Mouse (Mus musculus) thymus, adult 18-20 months (tissue): ENCODE results near the gene Homer3.

ENCODE experiments used
- DNase-seq, 2 experiments: peaks; one replicate each; pipeline ENCODE4 v3.0.0; 2022; ENCODE audit warnings: mixed read lengths in 2 of 2

Homer3 gene

GRCm38 (mm10) chr8:70285304-70285703 lies 2.7 kb downstream of the Homer3 start:
- DNase-seq, result no peak

GRCm38 (mm10) chr8:70286737-70287136 lies 4.1 kb downstream of the Homer3 start:
- DNase-seq, result no peak

- no peak for DNase-seq
These were observed 11.4 kb downstream of the Homer3 start for GRCm38 (mm10) chr8:70293988-70294405.

GRCm38 (mm10) chr8:70300881-70301280 lies 18.3 kb downstream of the Homer3 start:
- no peak for DNase-seq

GRCm38 (mm10) chr8:70302358-70302890 lies 19.8 kb downstream of the Homer3 start, which contains the start of the genes Ddx49 and Cope:
TSS of gene Ddx49 (minus strand) at chr8:70302489.
TSS of gene Cope (plus strand) at chr8:70302518.
- DNase-seq, result peak; percentile 81 to 86

GRCm38 (mm10) chr8:70302901-70303300 lies 20.3 kb downstream of the Homer3 start:
- no peak for DNase-seq

- DNase-seq, result no peak
These were observed 26.7 kb downstream of the Homer3 start for GRCm38 (mm10) chr8:70309311-70309710.

GRCm38 (mm10) chr8:70313399-70313798 lies 30.8 kb downstream of the Homer3 start:
- DNase-seq, result no peak

GRCm38 (mm10) chr8:70315624-70316510 lies 33.2 kb downstream of the Homer3 start, which contains the start of gene Cers1:
TSS of gene Cers1 (plus strand) at chr8:70315775.
- DNase-seq, result peak in 1 of 2 experiments; percentile 29

GRCm38 (mm10) chr8:70316511-70317504 lies 34.2 kb downstream of the Homer3 start:
- no peak for DNase-seq

- no peak for DNase-seq
These were observed 35.2 kb downstream of the Homer3 start for GRCm38 (mm10) chr8:70317872-70318271.

- DNase-seq, result no peak
These were observed 41.1 kb downstream of the Homer3 start for GRCm38 (mm10) chr8:70323716-70324115.

GRCm38 (mm10) chr8:70327512-70327911 lies 44.9 kb downstream of the Homer3 start:
- no peak for DNase-seq

GRCm38 (mm10) chr8:70329124-70329834 lies 46.7 kb downstream of the Homer3 start, which contains the start of gene Gdf1:
TSS of gene Gdf1 (plus strand) at chr8:70329817.
- no peak for DNase-seq

- DNase-seq, result no peak
These were observed 47.5 kb downstream of the Homer3 start for GRCm38 (mm10) chr8:70329835-70330740.

GRCm38 (mm10) chr8:70330741-70331364 lies 48.2 kb downstream of the Homer3 start:
- DNase-seq, result no peak

GRCm38 (mm10) chr8:70331526-70331925 lies 48.9 kb downstream of the Homer3 start:
- DNase-seq, result no peak

- no peak for DNase-seq
These were observed 49.6 kb downstream of the Homer3 start for GRCm38 (mm10) chr8:70332070-70332877.

- no peak for DNase-seq
These were observed 50.2 kb downstream of the Homer3 start for GRCm38 (mm10) chr8:70332878-70333202.

GRCm38 (mm10) chr8:70338931-70339330 lies 56.3 kb downstream of the Homer3 start:
- DNase-seq, result no peak
